Mouse (Mus musculus): ENCODE data around the gene Rtbdn.

GRCm38 (mm10) chr8:84987388-84987787, 40.6 kb downstream of the Rtbdn start:
- TF ChIP-seq POLR2A (IDR thresholded peaks at IDR 0.05; ENCODE audit: extremely low read depth, insufficient read depth, low read length) (no peak), CTCF (IDR thresholded peaks at IDR 0.05; ENCODE audit: low read depth, low read length) (no peak)
